Mouse (Mus musculus): ENCODE measurements around the gene Mepce. TPM values are rescaled to one million over a fixed set of nuclear protein-coding genes. Genes with fewer than 3 reads are reported as not detected.

Mepce gene
- polyA plus RNA-seq, 1 experiment from 2014 or later: 13.6 TPM

DNA sequence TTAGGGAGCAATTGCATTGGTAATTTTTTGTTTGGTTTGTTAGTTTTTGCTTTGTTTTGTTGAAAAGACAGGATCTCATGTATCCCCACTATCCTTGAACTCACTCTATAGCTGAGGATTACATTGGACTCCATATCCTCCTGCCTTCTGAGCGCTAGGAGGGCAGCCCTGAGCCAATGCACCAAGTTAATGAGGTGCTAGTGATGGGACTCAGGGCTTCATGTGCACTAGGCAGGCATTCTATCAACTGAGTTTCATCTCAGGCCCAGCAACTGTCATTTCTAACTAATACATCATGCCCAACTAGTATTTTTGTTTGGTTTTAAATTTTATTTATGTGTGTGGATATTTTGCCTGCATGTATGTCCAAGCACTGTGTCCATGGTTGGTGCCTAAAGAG is 18.7 kb upstream of the Mepce start:
- Histone ChIP-seq H3K36me3 (ENCODE audit: control insufficient read depth, insufficient read depth, low read length) (no peaks in the 10 kb centered on the region), H3K4me3 (ENCODE audit: low read depth, low read length) (no peak overlapping the region), H3K9me3 (ENCODE audit: control insufficient read depth, low read depth, low read length) (no peaks in the 10 kb centered on the region), H3K27ac (ENCODE audit: low read length) (no peak overlapping the region), H3K9ac (replicated peaks; ENCODE audit: low read depth, low read length) (no peak overlapping the region), H3K4me1 (ENCODE audit: control insufficient read depth, insufficient read depth, low read length) (no peaks in the 10 kb centered on the region), H3K27me3 (ENCODE audit: control insufficient read depth, insufficient read depth, low read length) (no peaks in the 10 kb centered on the region), H3K4me2 (replicated peaks; ENCODE audit: low read depth, low read length) (no peak overlapping the region)
- 84% methylated on average over 1 of the region's 1 CpGs for WGBS
- ATAC-seq (ENCODE audit: insufficient number of reproducible peaks, insufficient read depth, low FRiP score, low read depth): no peak

- no peak for ATAC-seq (ENCODE audit: insufficient number of reproducible peaks, insufficient read depth, low FRiP score, low read depth)
- no peaks in the 10 kb centered on the region for H3K27me3 ChIP-seq (ENCODE audit: control insufficient read depth, insufficient read depth, low read length)
- no peaks in the 10 kb centered on the region for H3K36me3 ChIP-seq (ENCODE audit: control insufficient read depth, insufficient read depth, low read length)
- no peaks in the 10 kb centered on the region for H3K4me1 ChIP-seq (ENCODE audit: control insufficient read depth, insufficient read depth, low read length)
- WGBS: 87% methylated on average over 3 of the region's 3 CpGs
- H3K4me2 ChIP-seq (replicated peaks; ENCODE audit: low read depth, low read length): no peak overlapping the region
- no peak overlapping the region for H3K4me3 ChIP-seq (ENCODE audit: low read depth, low read length)
- H3K9ac ChIP-seq (replicated peaks; ENCODE audit: low read depth, low read length): no peak overlapping the region
- no peak overlapping the region for H3K27ac ChIP-seq (ENCODE audit: low read length)
- no peaks in the 10 kb centered on the region for H3K9me3 ChIP-seq (ENCODE audit: control insufficient read depth, low read depth, low read length)
Measured at GRCm38 (mm10) chr5:137800917-137801316, 13.5 kb upstream of the Mepce start.

- H3K27me3 ChIP-seq (ENCODE audit: control insufficient read depth, insufficient read depth, low read length): no peaks in the 10 kb centered on the region
- no peak for ATAC-seq (ENCODE audit: insufficient number of reproducible peaks, insufficient read depth, low FRiP score, low read depth)
- no peak overlapping the region for H3K27ac ChIP-seq (ENCODE audit: low read length)
- no peak overlapping the region for H3K4me2 ChIP-seq (replicated peaks; ENCODE audit: low read depth, low read length)
- no peaks in the 10 kb centered on the region for H3K36me3 ChIP-seq (ENCODE audit: control insufficient read depth, insufficient read depth, low read length)
- no peak overlapping the region for H3K9ac ChIP-seq (replicated peaks; ENCODE audit: low read depth, low read length)
- H3K4me3 ChIP-seq (ENCODE audit: low read depth, low read length): no peak overlapping the region
- H3K9me3 ChIP-seq (ENCODE audit: control insufficient read depth, low read depth, low read length): no peaks in the 10 kb centered on the region
- 85% methylated on average over 3 of the region's 3 CpGs for WGBS
- no peaks in the 10 kb centered on the region for H3K4me1 ChIP-seq (ENCODE audit: control insufficient read depth, insufficient read depth, low read length)
Measured at GRCm38 (mm10) chr5:137796606-137797005, 9.2 kb upstream of the Mepce start.

- H3K4me2 ChIP-seq (replicated peaks; ENCODE audit: low read depth, low read length): no peak overlapping the region
- no peak overlapping the region for H3K27ac ChIP-seq (ENCODE audit: low read length)
- H3K9ac ChIP-seq (replicated peaks; ENCODE audit: low read depth, low read length): no peak overlapping the region
- no peaks in the 10 kb centered on the region for H3K9me3 ChIP-seq (ENCODE audit: control insufficient read depth, low read depth, low read length)
- no peaks in the 10 kb centered on the region for H3K27me3 ChIP-seq (ENCODE audit: control insufficient read depth, insufficient read depth, low read length)
- no peaks in the 10 kb centered on the region for H3K4me1 ChIP-seq (ENCODE audit: control insufficient read depth, insufficient read depth, low read length)
- H3K36me3 ChIP-seq (ENCODE audit: control insufficient read depth, insufficient read depth, low read length): no peaks in the 10 kb centered on the region
- no peak overlapping the region for H3K4me3 ChIP-seq (ENCODE audit: low read depth, low read length)
- no peak for ATAC-seq (ENCODE audit: insufficient number of reproducible peaks, insufficient read depth, low FRiP score, low read depth)
Measured at GRCm38 (mm10) chr5:137791553-137791952, 4.1 kb upstream of the Mepce start.

DNA sequence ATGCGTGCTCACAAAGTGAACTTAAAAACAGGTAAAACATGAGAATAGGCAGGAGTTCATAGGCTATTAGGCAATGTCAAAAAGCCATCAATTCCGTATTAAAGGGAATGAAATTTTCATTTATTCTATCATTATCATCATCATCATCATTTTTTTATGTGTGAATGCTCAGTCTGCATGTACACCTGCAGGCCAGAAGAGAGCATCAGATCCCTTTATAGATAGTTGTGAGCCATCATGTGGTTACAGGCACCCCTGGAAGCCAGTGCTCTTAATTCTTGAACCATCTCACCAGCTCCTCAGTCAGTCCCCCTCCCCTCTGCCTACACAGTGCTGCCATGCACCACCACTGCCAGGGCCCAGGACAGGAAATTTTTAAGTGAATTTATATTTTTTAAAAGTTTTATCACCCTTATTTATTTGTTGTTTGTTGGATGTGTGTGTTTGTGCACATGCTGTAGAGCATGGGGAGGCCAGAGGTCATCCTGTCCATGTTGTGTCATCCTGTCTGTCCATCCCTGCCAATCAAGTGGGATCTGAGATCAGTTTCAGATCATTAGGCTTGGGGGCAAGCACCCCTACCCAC is 1.6 kb upstream of the Mepce start:
- Histone ChIP-seq H3K4me2 (replicated peaks; ENCODE audit: low read depth, low read length) (no peak overlapping the region), H3K9me3 (ENCODE audit: control insufficient read depth, low read depth, low read length) (no peaks in the 10 kb centered on the region), H3K36me3 (ENCODE audit: control insufficient read depth, insufficient read depth, low read length) (peaks cover 9% of the 10 kb centered on the region; the same call in 1 of the 2 replicates), H3K27me3 (ENCODE audit: control insufficient read depth, insufficient read depth, low read length) (no peaks in the 10 kb centered on the region), H3K27ac (ENCODE audit: low read length) (no peak overlapping the region), H3K9ac (replicated peaks; ENCODE audit: low read depth, low read length) (no peak overlapping the region), H3K4me1 (ENCODE audit: control insufficient read depth, insufficient read depth, low read length) (peaks cover 12% of the 10 kb centered on the region), H3K4me3 (ENCODE audit: low read depth, low read length) (no peak overlapping the region)
- ATAC-seq (ENCODE audit: insufficient number of reproducible peaks, insufficient read depth, low FRiP score, low read depth): no peak
- WGBS: 88% methylated on average over 2 of the region's 2 CpGs

- Histone ChIP-seq H3K27ac (ENCODE audit: low read length) (no peak overlapping the region), H3K4me1 (ENCODE audit: control insufficient read depth, insufficient read depth, low read length) (peaks cover 21% of the 10 kb centered on the region), H3K9me3 (ENCODE audit: control insufficient read depth, low read depth, low read length) (no peaks in the 10 kb centered on the region), H3K27me3 (ENCODE audit: control insufficient read depth, insufficient read depth, low read length) (no peaks in the 10 kb centered on the region), H3K4me2 (replicated peaks; ENCODE audit: low read depth, low read length) (peak overlapping the region; percentile 75), H3K4me3 (ENCODE audit: low read depth, low read length) (peak overlapping the region; percentile 73), H3K9ac (replicated peaks; ENCODE audit: low read depth, low read length) (no peak overlapping the region), H3K36me3 (ENCODE audit: control insufficient read depth, insufficient read depth, low read length) (peaks cover 17% of the 10 kb centered on the region)
- 66% methylated on average over 23 of the region's 24 CpGs for WGBS
- no peak for ATAC-seq (ENCODE audit: insufficient number of reproducible peaks, insufficient read depth, low FRiP score, low read depth)
Measured at GRCm38 (mm10) chr5:137788171-137788570, 716 bp upstream of the Mepce start.

GRCm38 (mm10) chr5:137786109-137786942 is 1.1 kb downstream of the Mepce start:
- under 1% methylated on average over 76 of the region's 79 CpGs for WGBS
- H3K27ac ChIP-seq (ENCODE audit: low read length): peak overlapping the region; percentile 96
- ATAC-seq (ENCODE audit: insufficient number of reproducible peaks, insufficient read depth, low FRiP score, low read depth): peak; percentile 91

DNA sequence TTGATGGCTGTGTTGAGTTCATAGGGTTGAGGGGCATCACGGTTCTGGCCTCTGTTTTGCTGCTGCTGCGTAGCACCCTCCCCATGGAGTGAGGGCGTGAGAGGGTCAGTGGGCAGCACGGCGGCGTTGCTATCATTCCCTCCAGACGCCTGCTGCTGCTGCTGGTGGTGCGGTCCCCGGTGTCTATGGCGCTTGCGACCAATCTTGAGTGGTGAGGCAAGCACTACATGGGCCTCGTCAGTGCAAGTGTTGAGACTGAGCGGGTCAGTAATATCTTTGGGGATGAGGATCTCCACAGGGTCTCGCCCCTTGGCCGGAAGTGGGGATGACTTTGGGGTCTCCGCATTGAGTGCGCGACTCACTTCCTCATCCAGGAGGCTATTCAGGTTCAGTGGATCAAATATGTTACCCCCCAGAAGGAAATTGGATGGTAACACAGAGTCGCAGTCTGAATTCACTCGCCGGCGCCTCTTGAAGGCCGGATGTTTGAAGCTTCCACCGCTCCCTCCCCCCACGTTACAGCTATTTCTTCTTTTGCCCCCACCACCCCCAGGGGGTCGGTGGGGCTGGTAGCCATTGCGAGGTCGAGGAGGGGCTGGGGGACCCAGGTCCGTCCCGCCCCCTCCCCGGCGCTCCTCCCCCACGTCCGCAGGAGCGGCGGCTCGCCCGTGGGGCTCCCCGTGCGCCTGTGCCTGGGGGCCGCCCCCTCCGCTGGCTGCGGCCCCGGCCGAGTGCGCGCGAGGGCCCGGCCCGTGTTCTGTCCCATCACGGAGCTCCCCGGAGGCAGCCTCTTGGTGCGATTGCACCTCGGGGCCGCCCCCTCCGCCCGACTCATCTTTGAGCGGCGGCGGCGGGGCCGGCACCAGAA is 2.1 kb downstream of the Mepce start:
- Histone ChIP-seq H3K9me3 (ENCODE audit: control insufficient read depth, low read depth, low read length) (no peaks in the 10 kb centered on the region), H3K27ac (ENCODE audit: low read length) (peak overlapping the region; percentile 96), H3K4me3 (ENCODE audit: low read depth, low read length) (peak overlapping the region; percentile 73), H3K9ac (replicated peaks; ENCODE audit: low read depth, low read length) (peak overlapping the region; percentile 92), H3K27me3 (ENCODE audit: control insufficient read depth, insufficient read depth, low read length) (no peaks in the 10 kb centered on the region), H3K4me2 (replicated peaks; ENCODE audit: low read depth, low read length) (peak overlapping the region; percentile 94), H3K4me1 (ENCODE audit: control insufficient read depth, insufficient read depth, low read length) (peaks cover 25% of the 10 kb centered on the region), H3K36me3 (ENCODE audit: control insufficient read depth, insufficient read depth, low read length) (peaks cover 41% of the 10 kb centered on the region)
- ATAC-seq (ENCODE audit: insufficient number of reproducible peaks, insufficient read depth, low FRiP score, low read depth): no peak
- WGBS: 1% methylated on average over 60 of the region's 62 CpGs

More at GRCm38 (mm10) chr5:137786109-137786942, 1.1 kb downstream of the Mepce start:
- Histone ChIP-seq H3K27me3 (ENCODE audit: control insufficient read depth, insufficient read depth, low read length) (no peaks in the 10 kb centered on the region), H3K4me3 (ENCODE audit: low read depth, low read length) (peak overlapping the region; percentile 73), H3K36me3 (ENCODE audit: control insufficient read depth, insufficient read depth, low read length) (peaks cover 34% of the 10 kb centered on the region), H3K4me1 (ENCODE audit: control insufficient read depth, insufficient read depth, low read length) (peaks cover 25% of the 10 kb centered on the region), H3K4me2 (replicated peaks; ENCODE audit: low read depth, low read length) (peak overlapping the region; percentile 94), H3K9me3 (ENCODE audit: control insufficient read depth, low read depth, low read length) (no peaks in the 10 kb centered on the region), H3K9ac (replicated peaks; ENCODE audit: low read depth, low read length) (peak overlapping the region; percentile 92)
